Mouse (Mus musculus) olfactory bulb, adult 2 months (tissue): ENCODE results near the gene Trim25.

Experiments used
- CTCF ChIP-seq: fragments of 200-500 bp; IDR thresholded peaks from 2 replicates; pipeline ENCODE4 v1.5.1; 2012; ENCODE audit warnings: low read depth, mild to moderate bottlenecking, low read length, moderate library complexity; ENCODE audit not compliant: insufficient read depth
- POLR2A ChIP-seq: fragments of 200-500 bp; IDR thresholded peaks from 2 replicates; pipeline ENCODE4 v1.6.1; 2012; ENCODE audit warnings: mild to moderate bottlenecking, low read depth, low read length, moderate library complexity; ENCODE audit not compliant: insufficient read depth

DNA sequence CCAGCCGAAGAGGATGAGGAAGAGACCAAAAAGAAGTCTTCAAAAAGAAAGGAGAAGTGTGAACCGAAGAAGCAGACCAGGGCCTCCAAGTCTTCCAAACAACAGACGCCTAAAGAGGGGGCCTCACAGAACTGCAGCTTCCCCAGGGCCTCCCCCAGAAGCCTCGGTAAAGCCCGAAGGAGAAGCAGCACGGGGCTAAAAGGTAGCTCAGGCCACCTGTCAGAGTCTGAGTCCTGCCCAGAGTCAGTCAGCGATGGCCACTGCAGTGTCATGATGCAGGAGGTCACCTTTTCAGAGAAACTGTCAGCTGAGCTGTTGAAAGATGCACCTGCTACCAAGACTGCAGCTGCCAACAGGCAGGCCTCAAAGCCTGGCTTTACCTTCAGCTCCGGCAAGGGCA, 17.8 kb upstream of the Trim25 start:
- TF ChIP-seq CTCF = no peak
- no peak for TF ChIP-seq POLR2A
